In the genomic region with DNA sequence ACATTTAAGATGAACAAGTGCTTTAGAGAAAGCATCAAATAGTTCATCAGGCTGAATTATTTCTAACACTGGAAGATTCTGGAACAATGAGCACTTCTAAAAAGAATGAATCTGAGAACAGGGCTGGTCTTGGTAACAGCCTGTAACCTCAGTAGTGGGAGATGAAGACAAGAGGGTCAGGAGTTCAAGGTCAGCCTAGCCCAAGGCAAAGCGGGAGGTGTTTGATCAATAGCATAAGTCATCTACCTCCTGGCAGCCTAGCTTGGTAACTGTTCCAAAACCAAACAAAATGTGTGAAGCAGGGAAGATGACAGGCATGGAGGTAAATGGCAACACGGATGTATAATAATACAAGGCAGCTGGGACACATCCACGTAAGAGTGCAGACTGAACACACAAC, we compare ENCODE assay signal across 26 mouse cellular contexts. TPM values are rescaled to one million over a fixed set of nuclear protein-coding genes. Genes with fewer than 3 reads are reported as not detected.
"Had no signal": no experiment of that assay in that cellular context is flagged by ENCODE, and none has a peak within 500 bp of the region (broad histone marks: within the 10 kb centered on the region; RNA-seq: fewer than 3 reads in every experiment).

No protein-coding gene starts in this region.

- H3K9ac ChIP-seq: limb, embryonic 13.5 days; midbrain, embryonic 12.5 days; neural tube, embryonic 13.5 days; stomach, embryonic 15.5 days had no signal

- H3K36me3 ChIP-seq: limb, embryonic 10.5 days; limb, embryonic 13.5 days; midbrain, embryonic 12.5 days; neural tube, embryonic 13.5 days; stomach, embryonic 15.5 days had no signal

- H3K27ac ChIP-seq: kidney, postnatal 0 days; layer of hippocampus, adult 2 months; limb, embryonic 10.5 days; limb, embryonic 13.5 days; macrophage; midbrain, embryonic 12.5 days; neural tube, embryonic 13.5 days; stomach, embryonic 15.5 days had no signal

- H3K9me3 ChIP-seq: limb, embryonic 10.5 days; limb, embryonic 13.5 days; liver, embryonic 13.5 days; midbrain, embryonic 12.5 days; neural tube, embryonic 13.5 days; stomach, embryonic 15.5 days had no signal

- DNase-seq: kidney, adult 18-20 months; kidney, adult 9 months; kidney, postnatal 25 days; layer of hippocampus, adult 9-11 months; liver, embryonic 13.5 days; lung, adult 2 months; retina, postnatal 1 day; right cerebral cortex, postnatal 25 days; spleen, adult 18-20 months; thymus, adult 2 months; thymus, postnatal 14 days had no signal

- H3K27me3 ChIP-seq: limb, embryonic 13.5 days; liver, embryonic 13.5 days; midbrain, embryonic 12.5 days; neural tube, embryonic 13.5 days; stomach, embryonic 15.5 days had no signal

- H3K4me3 ChIP-seq: layer of hippocampus, adult 2 months; limb, embryonic 10.5 days; limb, embryonic 13.5 days; liver, embryonic 13.5 days; midbrain, embryonic 12.5 days; myocyte; neural tube, embryonic 13.5 days; stomach, embryonic 15.5 days had no signal

RNA-seq across cellular contexts. Expression of a gene that starts 34.1 kb away (rescaled TPM):
- total RNA-seq: layer of hippocampus, adult 2 months; layer of hippocampus, postnatal 25 days; left cerebral cortex, adult 18-20 months; left cerebral cortex, postnatal 25 days; monocyte, adult 5-6 weeks; neutrophil, adult 5-6 weeks had no signal
- polyA plus RNA-seq: kidney, postnatal 0 days; large intestine, adult 2 months; lung, adult 2 months; macrophage; neural tube, embryonic 13.5 days had no signal
